Mouse (Mus musculus) C2C12 (cell line): ENCODE data around the gene C87436. TPM values are rescaled to one million over a fixed set of nuclear protein-coding genes. Genes with fewer than 3 reads are reported as not detected.

Experiments
- H3K27me3 ChIP-seq: one replicate; pipeline ENCODE4 v1.6.1; 2011; ENCODE audit not compliant: control insufficient read depth, insufficient read depth, insufficient read length
- H3K36me3 ChIP-seq: one replicate; pipeline ENCODE4 v1.6.1; 2011; ENCODE audit not compliant: control insufficient read depth, insufficient read depth
- H3K4me3 ChIP-seq: one replicate; pipeline ENCODE4 v1.5.1; 2011; ENCODE audit warnings: mild to moderate bottlenecking, control low read depth; ENCODE audit not compliant: poor library complexity, insufficient read depth, severe bottlenecking
- H3K79me2 ChIP-seq: one replicate; pipeline ENCODE4 v1.6.1; 2011; ENCODE audit not compliant: control insufficient read depth, insufficient read depth
- H3K79me3 ChIP-seq: one replicate; pipeline ENCODE4 v1.6.1; 2011; ENCODE audit warnings: low read depth, control low read depth
- H3ac ChIP-seq: one replicate; pipeline ENCODE3; 2011; ENCODE audit warnings: low read depth; ENCODE audit not compliant: control insufficient read depth, insufficient read length
- CEBPB ChIP-seq: IDR thresholded peaks from one replicate; pipeline ENCODE4 v1.6.1; 2011; ENCODE audit warnings: low read depth, mild to moderate bottlenecking, control low read depth, moderate library complexity
- CTCF ChIP-seq: IDR thresholded peaks from one replicate; pipeline ENCODE4 v1.5.1; 2011; ENCODE audit not compliant: control insufficient read depth, insufficient read depth, insufficient read length
- FOSL1 ChIP-seq: IDR thresholded peaks from one replicate; pipeline ENCODE4 v1.8.0; 2011; ENCODE audit warnings: mild to moderate bottlenecking, low read length; ENCODE audit not compliant: poor library complexity, insufficient read depth, severe bottlenecking
- MAX ChIP-seq: IDR thresholded peaks from one replicate; pipeline ENCODE4 v1.6.1; 2011; ENCODE audit warnings: mild to moderate bottlenecking, control low read depth
- MYOD1 ChIP-seq: IDR thresholded peaks from one replicate; pipeline ENCODE4 v1.6.1; 2011; ENCODE audit warnings: low read depth; ENCODE audit not compliant: control insufficient read depth, insufficient read length
- MYOG ChIP-seq: IDR thresholded peaks from one replicate; pipeline ENCODE4 v1.6.1; 2011; ENCODE audit not compliant: control insufficient read depth, insufficient read length; ENCODE audit errors: extremely low read depth
- USF1 ChIP-seq: IDR thresholded peaks from one replicate; pipeline ENCODE4 v1.6.1; 2011; ENCODE audit warnings: low read depth, mild to moderate bottlenecking, control low read depth, moderate library complexity
- polyA plus RNA-seq: library from polyadenylated mRNA; unstranded; fragments of >200 nt; fragmentation: generic; extraction: Trizol; gene quantifications from one replicate; pipeline ENCODE4 v1.2.1, GENCODE M21; 2012; ENCODE audit warnings: missing spikeins

Gene C87436
- polyA plus RNA-seq, 1 experiment: 10.4 TPM

- H3K27me3 ChIP-seq: no peaks in the 10 kb centered on the region
- H3K36me3 ChIP-seq: peaks cover 30% of the 10 kb centered on the region
- H3K4me3 ChIP-seq: no peak overlapping the region
- H3K79me2 ChIP-seq: peaks cover 49% of the 10 kb centered on the region
- TF ChIP-seq MYOD1 (no peak), MYOG (no peak), FOSL1 (no peak), MAX (no peak), USF1 (no peak), CTCF (no peak), CEBPB (no peak)
- H3K79me3 ChIP-seq: peaks cover 37% of the 10 kb centered on the region
- H3ac ChIP-seq: no peak overlapping the region
Observed at GRCm38 (mm10) chr6:86522001-86522911, 84.1 kb downstream of the C87436 start.

Other genes starting within 250 kb of the C87436 start
- gene Tgfa, start 243.2 kb upstream of the C87436 start, polyA plus RNA-seq: 0.54 TPM
- gene Fam136a, start 72.7 kb upstream of the C87436 start, polyA plus RNA-seq: 32.0 TPM
- gene Snrpg, start 67.1 kb upstream of the C87436 start, polyA plus RNA-seq: 354 TPM
- gene Pcyox1, start 41.2 kb upstream of the C87436 start, polyA plus RNA-seq: 23.7 TPM
- 12.9 TPM for gene Tia1, start 34.2 kb upstream of the C87436 start, polyA plus RNA-seq
- not detected for gene Gm44790, start 11.7 kb upstream of the C87436 start, polyA plus RNA-seq
- gene Pcbp1, start 87.9 kb downstream of the C87436 start, polyA plus RNA-seq: 453 TPM
- gene Asprv1, start 189.8 kb downstream of the C87436 start, polyA plus RNA-seq: 0.04 TPM
- 1.1 TPM for gene Mxd1, start 230.8 kb downstream of the C87436 start, polyA plus RNA-seq
- 53.1 TPM for gene Snrnp27, start 246.1 kb downstream of the C87436 start, polyA plus RNA-seq